Mouse (Mus musculus): ENCODE data around the gene Fkbp1a. TPM values are rescaled to one million over a fixed set of nuclear protein-coding genes. Genes with fewer than 3 reads are reported as not detected.

Gene Fkbp1a
- total and polyA plus RNA-seq, 2 experiments from 2014 or later: 72.5 to 454 TPM

DNA sequence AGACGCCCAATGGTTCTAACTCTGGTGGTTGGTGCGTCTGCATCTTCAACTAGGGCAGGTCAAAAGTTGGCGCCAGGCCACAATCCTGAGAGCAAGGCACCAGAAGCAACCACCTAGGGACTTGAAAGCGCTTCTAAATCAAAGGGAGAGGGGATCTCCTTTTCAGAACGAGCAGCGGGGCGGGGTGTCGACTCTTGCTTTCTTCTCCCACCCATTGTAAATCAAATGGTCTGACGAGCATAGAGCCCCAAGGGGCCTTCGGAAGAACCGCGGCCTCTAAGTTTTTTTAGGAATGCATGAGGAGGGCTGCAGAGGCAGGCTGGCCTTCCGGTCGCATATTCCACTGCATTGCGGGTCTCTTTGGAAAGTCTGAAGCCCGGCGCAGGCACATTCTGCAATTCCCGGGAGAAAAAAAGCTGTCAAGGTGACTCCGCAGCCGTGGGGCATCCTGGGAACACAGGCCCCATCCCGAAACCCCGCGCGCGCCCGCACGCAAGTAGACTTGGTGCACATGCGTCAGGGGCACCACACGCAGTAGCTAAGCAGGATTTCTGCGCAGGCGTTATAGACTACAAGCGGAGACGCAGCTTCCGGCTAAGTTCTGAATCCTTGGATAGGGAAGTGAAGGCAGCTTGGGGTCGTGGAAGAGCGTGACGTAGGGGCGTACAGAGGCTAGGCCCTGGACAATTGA lies 33.6 kb downstream of the Fkbp1a start:
- Histone ChIP-seq H3K27me3 (ENCODE audit: control insufficient read depth, insufficient read depth, low read length) (no peaks in the 10 kb centered on the region), H3K4me1 (ENCODE audit: control insufficient read depth, insufficient read depth) (peaks cover 5% of the 10 kb centered on the region; the same call in 1 of the 2 replicates), H3K9ac (replicated peaks; ENCODE audit: low read depth, low read length) (peak overlapping the region; percentile 37), H3K9me3 (replicated peaks; ENCODE audit: control insufficient read depth, low read length) (no peaks in the 10 kb centered on the region), H3K4me3 (ENCODE audit: low read depth, low read length) (peak overlapping the region; percentile 46), H3K27ac (ENCODE audit: low read depth) (peak overlapping the region; percentile 75), H3K4me2 (ENCODE audit: low read depth, low read length) (peak overlapping the region; percentile 70), H3K36me3 (replicated peaks; ENCODE audit: control insufficient read depth, insufficient read depth, low read length) (no peaks in the 10 kb centered on the region)
- WGBS: 2% methylated on average over 38 of the region's 38 CpGs
- peak; percentile 87 for DNase-seq (ENCODE audit: low spot score)
- TF ChIP-seq EP300 (IDR thresholded peaks at IDR 0.05; ENCODE audit: low read depth) (no peak), CTCF (IDR thresholded peaks at IDR 0.05; ENCODE audit: low read depth) (no peak)
- ATAC-seq (ENCODE audit: insufficient read depth, low read depth): peak; percentile 92

DNA sequence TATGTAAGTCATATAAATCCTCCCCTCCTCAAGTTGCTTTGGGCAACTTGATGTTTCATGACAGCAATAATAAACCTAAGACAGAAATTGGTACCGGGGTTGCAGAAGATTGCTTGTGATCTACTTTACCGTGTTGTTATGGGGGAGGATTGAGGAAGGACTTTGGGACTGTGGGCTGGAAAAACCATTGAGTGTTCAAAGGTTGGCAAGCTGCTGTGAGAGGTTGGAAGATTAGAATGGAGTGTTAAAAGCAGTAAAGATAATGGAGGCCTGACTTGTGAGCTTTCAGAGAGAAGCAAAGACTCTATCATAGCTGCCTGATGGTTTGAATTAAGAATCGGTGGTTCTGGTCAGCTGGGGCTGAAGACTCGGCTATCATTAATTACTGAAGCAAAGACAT lies 36.9 kb downstream of the Fkbp1a start:
- no peaks in the 10 kb centered on the region for H3K27me3 ChIP-seq (ENCODE audit: control insufficient read depth, insufficient read depth, low read length)
- H3K4me1 ChIP-seq (ENCODE audit: control insufficient read depth, insufficient read depth): peaks cover 5% of the 10 kb centered on the region; the same call in 1 of the 2 replicates
- no peak for TF ChIP-seq CTCF (IDR thresholded peaks at IDR 0.05; ENCODE audit: low read depth)
- TF ChIP-seq EP300 (IDR thresholded peaks at IDR 0.05; ENCODE audit: low read depth): no peak
- H3K9ac ChIP-seq (replicated peaks; ENCODE audit: low read depth, low read length): no peak overlapping the region
- H3K36me3 ChIP-seq (replicated peaks; ENCODE audit: control insufficient read depth, insufficient read depth, low read length): no peaks in the 10 kb centered on the region
- H3K4me3 ChIP-seq (ENCODE audit: low read depth, low read length): no peak overlapping the region
- no peaks in the 10 kb centered on the region for H3K9me3 ChIP-seq (replicated peaks; ENCODE audit: control insufficient read depth, low read length)
- no peak for DNase-seq (ENCODE audit: low spot score)
- 41% methylated on average over 4 of the region's 4 CpGs for WGBS
- H3K27ac ChIP-seq (ENCODE audit: low read depth): no peak overlapping the region
- H3K4me2 ChIP-seq (ENCODE audit: low read depth, low read length): no peak overlapping the region
- ATAC-seq (ENCODE audit: insufficient read depth, low read depth): no peak

DNA sequence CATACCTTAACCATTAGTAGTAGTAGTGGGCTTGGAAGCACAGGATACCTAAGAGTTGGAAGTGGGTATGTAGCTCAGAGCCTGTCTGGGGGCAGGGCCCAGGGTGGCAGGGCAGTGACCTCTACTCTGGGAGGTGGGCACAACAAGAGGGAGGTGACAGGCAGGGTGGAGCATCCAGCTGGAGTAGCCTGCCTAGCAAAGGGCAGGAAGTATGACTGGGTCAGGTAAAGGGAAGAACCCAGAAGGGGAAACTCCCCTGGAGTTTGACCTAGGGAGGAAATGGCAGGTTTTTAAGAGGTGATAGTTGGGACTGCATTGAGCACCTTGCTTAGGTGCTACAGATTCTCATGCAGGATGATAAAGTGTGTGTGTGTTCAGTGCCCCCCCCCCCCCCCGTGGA lies 38.7 kb downstream of the Fkbp1a start:
- WGBS: 42% methylated on average over 1 of the region's 1 CpGs
- Histone ChIP-seq H3K36me3 (replicated peaks; ENCODE audit: control insufficient read depth, insufficient read depth, low read length) (no peaks in the 10 kb centered on the region), H3K9me3 (replicated peaks; ENCODE audit: control insufficient read depth, low read length) (no peaks in the 10 kb centered on the region), H3K4me3 (ENCODE audit: low read depth, low read length) (no peak overlapping the region), H3K9ac (replicated peaks; ENCODE audit: low read depth, low read length) (no peak overlapping the region), H3K4me1 (ENCODE audit: control insufficient read depth, insufficient read depth) (peaks cover 5% of the 10 kb centered on the region; the same call in 1 of the 2 replicates), H3K27ac (ENCODE audit: low read depth) (no peak overlapping the region), H3K4me2 (ENCODE audit: low read depth, low read length) (no peak overlapping the region), H3K27me3 (ENCODE audit: control insufficient read depth, insufficient read depth, low read length) (no peaks in the 10 kb centered on the region)
- no peak for ATAC-seq (ENCODE audit: insufficient read depth, low read depth)
- DNase-seq (ENCODE audit: low spot score): no peak
- no peak for TF ChIP-seq EP300 (IDR thresholded peaks at IDR 0.05; ENCODE audit: low read depth)
- TF ChIP-seq CTCF (IDR thresholded peaks at IDR 0.05; ENCODE audit: low read depth): no peak

DNA sequence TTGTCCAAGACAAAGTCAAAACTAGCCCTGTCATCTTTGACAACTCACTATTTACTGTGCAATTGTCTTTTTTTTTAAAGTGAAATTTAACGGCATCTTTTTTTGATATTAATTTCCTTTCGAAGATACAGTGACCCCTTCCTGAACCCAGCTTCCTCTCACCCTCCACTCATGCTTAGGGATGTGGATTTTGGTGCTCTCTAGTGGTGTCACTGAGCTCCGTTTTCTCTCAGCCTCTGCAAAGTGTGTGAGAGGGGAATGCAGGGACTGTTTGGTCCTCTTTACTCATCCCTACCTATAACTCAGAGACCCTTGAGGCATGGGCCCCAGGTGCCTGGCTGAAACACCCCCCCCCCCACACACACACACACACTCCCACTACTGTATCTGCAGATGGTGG lies 43.7 kb downstream of the Fkbp1a start:
- Histone ChIP-seq H3K36me3 (replicated peaks; ENCODE audit: control insufficient read depth, insufficient read depth, low read length) (no peaks in the 10 kb centered on the region), H3K9me3 (replicated peaks; ENCODE audit: control insufficient read depth, low read length) (no peaks in the 10 kb centered on the region), H3K9ac (replicated peaks; ENCODE audit: low read depth, low read length) (no peak overlapping the region), H3K4me1 (ENCODE audit: control insufficient read depth, insufficient read depth) (no peaks in the 10 kb centered on the region), H3K27ac (ENCODE audit: low read depth) (no peak overlapping the region), H3K27me3 (ENCODE audit: control insufficient read depth, insufficient read depth, low read length) (no peaks in the 10 kb centered on the region), H3K4me2 (ENCODE audit: low read depth, low read length) (no peak overlapping the region), H3K4me3 (ENCODE audit: low read depth, low read length) (no peak overlapping the region)
- TF ChIP-seq CTCF (IDR thresholded peaks at IDR 0.05; ENCODE audit: low read depth) (peak; percentile 45), EP300 (IDR thresholded peaks at IDR 0.05; ENCODE audit: low read depth) (no peak)
- ATAC-seq (ENCODE audit: insufficient read depth, low read depth) (no peak), DNase-seq (ENCODE audit: low spot score) (no peak)
- WGBS: 27% methylated on average over 3 of the region's 3 CpGs

DNA sequence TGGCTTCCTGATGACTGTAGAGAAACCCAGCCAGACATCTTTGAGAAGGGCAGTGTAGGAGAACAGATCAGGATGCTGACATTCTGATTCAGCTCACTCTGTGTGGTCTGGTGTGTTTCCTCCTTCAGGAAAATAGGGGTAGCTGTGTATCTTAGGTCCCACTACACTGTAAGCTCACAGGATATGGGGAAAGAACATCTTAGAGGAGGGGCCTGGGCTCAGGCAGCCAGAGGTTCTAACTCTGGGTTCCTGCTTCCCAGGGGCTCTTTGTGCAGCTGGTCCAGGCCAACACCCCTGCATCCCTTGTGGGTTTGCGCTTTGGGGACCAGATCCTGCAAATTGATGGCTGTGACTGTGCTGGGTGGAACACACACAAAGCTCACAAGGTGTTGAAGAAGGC lies 44.5 kb downstream of the Fkbp1a start:
- WGBS: 93% methylated on average over 1 of the region's 1 CpGs
- TF ChIP-seq EP300 (IDR thresholded peaks at IDR 0.05; ENCODE audit: low read depth) (no peak), CTCF (IDR thresholded peaks at IDR 0.05; ENCODE audit: low read depth) (no peak)
- Histone ChIP-seq H3K9ac (replicated peaks; ENCODE audit: low read depth, low read length) (no peak overlapping the region), H3K36me3 (replicated peaks; ENCODE audit: control insufficient read depth, insufficient read depth, low read length) (no peaks in the 10 kb centered on the region), H3K27ac (ENCODE audit: low read depth) (no peak overlapping the region), H3K9me3 (replicated peaks; ENCODE audit: control insufficient read depth, low read length) (no peaks in the 10 kb centered on the region), H3K27me3 (ENCODE audit: control insufficient read depth, insufficient read depth, low read length) (no peaks in the 10 kb centered on the region), H3K4me2 (ENCODE audit: low read depth, low read length) (no peak overlapping the region), H3K4me3 (ENCODE audit: low read depth, low read length) (no peak overlapping the region), H3K4me1 (ENCODE audit: control insufficient read depth, insufficient read depth) (no peaks in the 10 kb centered on the region)
- DNase-seq (ENCODE audit: low spot score): no peak
- no peak; the same call in 1 of the 2 replicates for ATAC-seq (ENCODE audit: insufficient read depth, low read depth)

DNA sequence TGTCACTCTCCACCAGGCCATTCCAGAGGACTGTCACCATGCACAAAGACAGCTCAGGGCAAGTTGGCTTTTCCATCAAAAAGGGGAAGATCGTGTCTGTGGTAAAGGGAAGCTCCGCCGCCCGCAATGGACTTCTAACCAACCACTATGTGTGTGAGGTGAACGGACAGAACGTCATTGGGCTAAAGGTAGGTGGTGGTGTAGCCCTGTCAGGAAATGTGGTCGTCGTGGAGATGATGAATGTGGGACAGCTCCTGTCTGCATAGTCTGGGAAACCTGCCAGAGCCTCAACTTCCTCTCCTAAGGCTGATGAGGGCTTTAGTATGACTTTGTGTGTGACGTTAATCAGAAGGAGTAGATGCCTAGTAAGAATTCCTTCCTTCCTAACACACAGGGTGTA lies 45.0 kb downstream of the Fkbp1a start:
- no peak overlapping the region for H3K4me3 ChIP-seq (ENCODE audit: low read depth, low read length)
- no peak for ATAC-seq (ENCODE audit: insufficient read depth, low read depth)

More for the DNA sequence above, 45.0 kb downstream of the Fkbp1a start:
- Histone ChIP-seq H3K9ac (replicated peaks; ENCODE audit: low read depth, low read length) (no peak overlapping the region), H3K4me1 (ENCODE audit: control insufficient read depth, insufficient read depth) (no peaks in the 10 kb centered on the region), H3K36me3 (replicated peaks; ENCODE audit: control insufficient read depth, insufficient read depth, low read length) (no peaks in the 10 kb centered on the region), H3K27me3 (ENCODE audit: control insufficient read depth, insufficient read depth, low read length) (no peaks in the 10 kb centered on the region), H3K9me3 (replicated peaks; ENCODE audit: control insufficient read depth, low read length) (no peaks in the 10 kb centered on the region), H3K27ac (ENCODE audit: low read depth) (no peak overlapping the region), H3K4me2 (ENCODE audit: low read depth, low read length) (no peak overlapping the region)
- DNase-seq (ENCODE audit: low spot score): no peak
- no peak for TF ChIP-seq EP300 (IDR thresholded peaks at IDR 0.05; ENCODE audit: low read depth)
- 44% methylated on average over 9 of the region's 9 CpGs for WGBS
